ENCODE assay signal across 24 mouse cellular contexts in genomic region chr4:63031240-63031639, GRCm38 (mm10).
DNase-seq lines count a peak whose midpoint lies in the region; ATAC-seq and TF ChIP-seq lines count a peak whose summit lies in the region.
"Had no signal": no experiment of that assay in that cellular context is flagged by ENCODE, and none has a peak within 500 bp of the region (broad histone marks: within the 10 kb centered on the region; RNA-seq: fewer than 3 reads in every experiment).

No protein-coding gene starts in this region.

- peak overlapping the region; percentile 66 for H3K27ac ChIP-seq in kidney, adult 2 months (ENCODE audit: insufficient read depth, low read depth, low read length)
- peak overlapping the region; percentile 73; the same call in 1 of the 2 replicates for H3K27ac ChIP-seq in limb, embryonic 12.5 days
- H3K27ac ChIP-seq in limb, embryonic 10.5 days = no peak overlapping the region; the same call in 1 of the 2 replicates
- no peak overlapping the region for H3K27ac ChIP-seq in midbrain, embryonic 12.5 days (replicated peaks)
- no peak overlapping the region for H3K27ac ChIP-seq in midbrain, embryonic 15.5 days
- peak overlapping the region; percentile 85; the same call in 1 of the 2 replicates for H3K27ac ChIP-seq in stomach, embryonic 15.5 days
- H3K27ac ChIP-seq: forebrain, embryonic 13.5 days; hindbrain, embryonic 10.5 days; left cerebral cortex, adult 2 months; macrophage had no signal

- DNase-seq in kidney, adult 2 months = no peak
- DNase-seq in kidney, postnatal 36 days = no peak
- DNase-seq in limb, embryonic 10.5 days (ENCODE audit: low spot score) = no peak
- DNase-seq in gastrocnemius, postnatal 4 days (ENCODE audit: low spot score in 2 of 2) = no peak
- DNase-seq: adrenal gland, postnatal 36 days; cerebellum, adult 9-10 months; heart, postnatal 10 days; left cerebral cortex, postnatal 4 days; liver, postnatal 0 days; thymus, adult 2 months; thymus, postnatal 4 days had no signal

- H3K36me3 ChIP-seq in kidney, adult 2 months (ENCODE audit: control insufficient read depth, insufficient read depth, low read length) = no peaks in the 10 kb centered on the region
- peaks cover 12% of the 10 kb centered on the region; the same call in 1 of the 2 replicates for H3K36me3 ChIP-seq in limb, embryonic 12.5 days
- H3K36me3 ChIP-seq in limb, embryonic 10.5 days = 0 out of 2 replicates have a peak, but pooled peaks cover 3% of the 10 kb centered on the region
- H3K36me3 ChIP-seq in midbrain, embryonic 12.5 days = no peaks in the 10 kb centered on the region
- H3K36me3 ChIP-seq in midbrain, embryonic 15.5 days (replicated peaks) = no peaks in the 10 kb centered on the region
- no peaks in the 10 kb centered on the region for H3K36me3 ChIP-seq in stomach, embryonic 15.5 days
- H3K36me3 ChIP-seq: G1E; heart, embryonic 12.5 days had no signal

- no peaks in the 10 kb centered on the region for H3K27me3 ChIP-seq in kidney, adult 2 months (replicated peaks; ENCODE audit: control insufficient read depth, insufficient read depth, low read length)
- no peaks in the 10 kb centered on the region for H3K27me3 ChIP-seq in limb, embryonic 12.5 days
- H3K27me3 ChIP-seq in limb, embryonic 10.5 days (ENCODE audit: low read depth, poor library complexity, severe bottlenecking) = no peaks in the 10 kb centered on the region
- no peaks in the 10 kb centered on the region for H3K27me3 ChIP-seq in midbrain, embryonic 12.5 days
- H3K27me3 ChIP-seq in midbrain, embryonic 15.5 days (replicated peaks) = no peaks in the 10 kb centered on the region
- no peaks in the 10 kb centered on the region for H3K27me3 ChIP-seq in stomach, embryonic 15.5 days (replicated peaks)
- H3K27me3 ChIP-seq: forebrain, embryonic 13.5 days; heart, embryonic 12.5 days; Patski had no signal

- no peak for TF ChIP-seq CTCF in kidney, adult 2 months (conservative IDR thresholded peaks at IDR 0.05; ENCODE audit: insufficient read depth, insufficient read length, low read depth, low read length)

- no peak overlapping the region for H3K9ac ChIP-seq in limb, embryonic 12.5 days (replicated peaks)
- H3K9ac ChIP-seq in midbrain, embryonic 12.5 days (replicated peaks) = no peak overlapping the region
- H3K9ac ChIP-seq in midbrain, embryonic 15.5 days = no peak overlapping the region
- no peak overlapping the region for H3K9ac ChIP-seq in stomach, embryonic 15.5 days
- H3K9ac ChIP-seq: forebrain, embryonic 13.5 days; heart, embryonic 12.5 days; liver, postnatal 0 days had no signal

- no peak for ATAC-seq in limb, embryonic 12.5 days (ENCODE audit: insufficient number of reproducible peaks, insufficient read depth, low FRiP score, low TSS enrichment, low read depth)
- peak; percentile 57 for ATAC-seq in midbrain, embryonic 12.5 days (ENCODE audit: low FRiP score, low read depth)
- no peak for ATAC-seq in midbrain, embryonic 15.5 days (replicated peaks)
- no peak for ATAC-seq in stomach, embryonic 15.5 days (ENCODE audit: insufficient read depth, low FRiP score, low read depth)
- ATAC-seq: forebrain, embryonic 13.5 days; hindbrain, embryonic 16.5 days; liver, postnatal 0 days; Patski had no signal

- 59% methylated on average over 4 of the region's 4 CpGs for WGBS in kidney, adult 2 months
- WGBS in limb, embryonic 12.5 days = 78% methylated on average over 4 of the region's 4 CpGs
- 89% methylated on average over 4 of the region's 4 CpGs for WGBS in limb, embryonic 10.5 days
- 39% methylated on average over 4 of the region's 4 CpGs for WGBS in midbrain, embryonic 12.5 days
- 46% methylated on average over 4 of the region's 4 CpGs for WGBS in midbrain, embryonic 15.5 days
- WGBS in stomach, embryonic 15.5 days = 75% methylated on average over 4 of the region's 4 CpGs

- H3K4me1 ChIP-seq in kidney, adult 2 months (ENCODE audit: control insufficient read depth, insufficient read depth, low read length) = peaks cover 21% of the 10 kb centered on the region
- peaks cover 77% of the 10 kb centered on the region for H3K4me1 ChIP-seq in limb, embryonic 12.5 days (replicated peaks)
- H3K4me1 ChIP-seq in limb, embryonic 10.5 days = peaks cover 42% of the 10 kb centered on the region
- H3K4me1 ChIP-seq in midbrain, embryonic 12.5 days = peaks cover 28% of the 10 kb centered on the region
- H3K4me1 ChIP-seq in midbrain, embryonic 15.5 days = peaks cover 15% of the 10 kb centered on the region
- H3K4me1 ChIP-seq in stomach, embryonic 15.5 days = peaks cover 18% of the 10 kb centered on the region

- TF ChIP-seq POLR2A in kidney, adult 2 months (IDR thresholded peaks at IDR 0.05; ENCODE audit: low read depth, low read length) = no peak

- H3K4me3 ChIP-seq in kidney, adult 2 months (ENCODE audit: insufficient read depth, low read depth, low read length) = no peak overlapping the region
- H3K4me3 ChIP-seq in limb, embryonic 12.5 days (replicated peaks) = no peak overlapping the region
- H3K4me3 ChIP-seq in limb, embryonic 10.5 days = no peak overlapping the region
- H3K4me3 ChIP-seq in midbrain, embryonic 12.5 days = no peak overlapping the region
- H3K4me3 ChIP-seq in midbrain, embryonic 15.5 days = no peak overlapping the region
- H3K4me3 ChIP-seq in stomach, embryonic 15.5 days (replicated peaks) = no peak overlapping the region
- H3K4me3 ChIP-seq: forebrain, embryonic 13.5 days; heart, embryonic 12.5 days; hindbrain, embryonic 10.5 days; left cerebral cortex, adult 2 months had no signal

- no peak overlapping the region for H3K4me2 ChIP-seq in limb, embryonic 12.5 days
- no peak overlapping the region for H3K4me2 ChIP-seq in midbrain, embryonic 12.5 days (replicated peaks)
- no peak overlapping the region for H3K4me2 ChIP-seq in midbrain, embryonic 15.5 days
- H3K4me2 ChIP-seq in stomach, embryonic 15.5 days = no peak overlapping the region
- H3K4me2 ChIP-seq: forebrain, embryonic 13.5 days; heart, embryonic 12.5 days; liver, embryonic 11.5 days had no signal

- no peaks in the 10 kb centered on the region for H3K9me3 ChIP-seq in limb, embryonic 12.5 days
- H3K9me3 ChIP-seq in limb, embryonic 10.5 days (replicated peaks) = no peaks in the 10 kb centered on the region
- H3K9me3 ChIP-seq in midbrain, embryonic 12.5 days = no peaks in the 10 kb centered on the region
- H3K9me3 ChIP-seq in midbrain, embryonic 15.5 days = no peaks in the 10 kb centered on the region
- no peaks in the 10 kb centered on the region for H3K9me3 ChIP-seq in stomach, embryonic 15.5 days
- H3K9me3 ChIP-seq: forebrain, embryonic 13.5 days; heart, embryonic 12.5 days; hindbrain, embryonic 10.5 days had no signal

Comparison
In these comparisons a context has a peak if more than half of its experiments do, and no peak if none do; other contexts are left out.
1. H3K27ac ChIP-seq: peak in kidney, adult 2 months (single experiment), limb, embryonic 12.5 days (single experiment) and stomach, embryonic 15.5 days (single experiment); none in limb, embryonic 10.5 days (single experiment), midbrain, embryonic 12.5 days (single experiment) and midbrain, embryonic 15.5 days (single experiment).